Comparison of ENCODE assay signal across 22 mouse cellular contexts in the genomic region with DNA sequence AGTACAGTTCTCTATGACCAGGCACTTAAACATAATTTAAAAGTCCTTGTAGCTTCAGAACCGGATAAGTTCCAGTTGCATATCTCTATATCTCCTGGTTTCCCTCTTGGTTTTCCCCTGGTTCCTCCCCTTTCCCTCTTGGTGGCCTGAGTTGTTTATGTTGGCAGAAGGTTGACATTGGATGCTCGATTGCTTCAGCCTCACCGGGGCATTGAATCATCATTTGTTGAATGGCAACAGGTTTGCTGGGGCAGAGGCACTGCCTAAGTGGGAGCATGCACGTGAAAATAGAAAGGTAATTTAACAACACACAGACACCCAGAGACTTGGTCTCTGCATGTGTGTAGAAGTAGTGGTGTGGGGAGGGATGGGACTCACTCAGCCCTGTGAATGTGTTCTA. TPM values are rescaled to one million over a fixed set of nuclear protein-coding genes. Genes with fewer than 3 reads are reported as not detected.
DNase-seq lines count a peak whose midpoint lies in the region; ATAC-seq and TF ChIP-seq lines count a peak whose summit lies in the region.
"Had no signal": no experiment of that assay in that cellular context is flagged by ENCODE, and none has a peak within 500 bp of the region (broad histone marks: within the 10 kb centered on the region; RNA-seq: fewer than 3 reads in every experiment).

No protein-coding gene starts in this region.

- TF ChIP-seq CTCF in liver, adult 2 months (IDR thresholded peaks at IDR 0.05; ENCODE audit: low read depth, low read length) = no peak

- H3K27ac ChIP-seq in liver, adult 2 months (replicated peaks; ENCODE audit: insufficient read depth, low read depth, low read length) = no peak overlapping the region
- H3K27ac ChIP-seq in hindbrain, embryonic 13.5 days = no peak overlapping the region
- H3K27ac ChIP-seq: embryonic facial prominence, embryonic 12.5 days; forebrain, embryonic 15.5 days; heart, embryonic 13.5 days had no signal

- no peak for ATAC-seq in hindbrain, embryonic 13.5 days (ENCODE audit: low FRiP score)
- ATAC-seq: activated CD4-positive, CD25-positive, alpha-beta regulatory T cell, adult 4 months; CD4-positive, CD25-positive, alpha-beta regulatory T cell, adult 4 months; forebrain, embryonic 15.5 days; hindbrain, embryonic 16.5 days; inflammation-experienced regulatory T-cells, adult 6 months had no signal

- no peak overlapping the region for H3K4me3 ChIP-seq in liver, adult 2 months (ENCODE audit: insufficient read depth, low read depth, low read length)
- H3K4me3 ChIP-seq in hindbrain, embryonic 13.5 days = no peak overlapping the region
- H3K4me3 ChIP-seq: embryonic facial prominence, embryonic 12.5 days; forebrain, embryonic 15.5 days; heart, embryonic 13.5 days had no signal

- H3K9ac ChIP-seq in liver, adult 2 months (ENCODE audit: low read depth, low read length) = no peak overlapping the region
- H3K9ac ChIP-seq in hindbrain, embryonic 13.5 days = no peak overlapping the region
- H3K9ac ChIP-seq: embryonic facial prominence, embryonic 12.5 days; forebrain, embryonic 15.5 days; heart, embryonic 13.5 days had no signal

- H3K36me3 ChIP-seq in liver, adult 2 months (ENCODE audit: control insufficient read depth, insufficient read depth, low read length) = peaks cover 27% of the 10 kb centered on the region
- peaks cover 33% of the 10 kb centered on the region for H3K36me3 ChIP-seq in hindbrain, embryonic 13.5 days

- WGBS in liver, adult 2 months = 8% methylated on average over 4 of the region's 4 CpGs
- whole genome bisulfite sequencing in hindbrain, embryonic 13.5 days = 91% methylated on average over 4 of the region's 4 CpGs

- no peaks in the 10 kb centered on the region; the same call in 1 of the 2 replicates for H3K79me2 ChIP-seq in liver, adult 2 months (ENCODE audit: control insufficient read depth, insufficient read depth, low read length)

- H3K4me2 ChIP-seq in hindbrain, embryonic 13.5 days = no peak overlapping the region
- H3K4me2 ChIP-seq: embryonic facial prominence, embryonic 12.5 days; forebrain, embryonic 15.5 days; heart, embryonic 13.5 days had no signal

- TF ChIP-seq POLR2A in liver, adult 2 months (IDR thresholded peaks at IDR 0.05; ENCODE audit: extremely low read depth, insufficient read depth, low read length) = no peak

- peak; percentile 26 for DNase-seq in adrenal gland, adult 8-10 months
- DNase-seq in adrenal gland, adult 18-20 months (ENCODE audit: low spot score in 2 of 2) = no peak
- peak; percentile 49 for DNase-seq in liver, adult 2 months (ENCODE audit: extremely low read depth, low read depth, low spot score)
- DNase-seq in liver (no peak), 3134 (ENCODE audit: extremely low read depth, insufficient read length, low spot score) (peak; percentile 10), NIH3T3 (ENCODE audit: low read depth) (peak; percentile 50)
- no peak for DNase-seq in thymus, postnatal 14 days
- DNase-seq: B cell, adult 2 months; cerebellum, adult 11 months; cerebellum, adult 8-10 months; cerebellum, postnatal 14 days; gastrocnemius, postnatal 10 days; heart, postnatal 36 days had no signal

- 0 out of 2 replicates have a peak, but pooled peaks cover 4% of the 10 kb centered on the region for H3K9me3 ChIP-seq in hindbrain, embryonic 13.5 days
- H3K9me3 ChIP-seq: embryonic facial prominence, embryonic 12.5 days; forebrain, embryonic 15.5 days; G1E; heart, embryonic 13.5 days had no signal

- no peaks in the 10 kb centered on the region; the same call in 1 of the 2 replicates for H3K4me1 ChIP-seq in liver, adult 2 months (ENCODE audit: control insufficient read depth, insufficient read depth, low read length)
- H3K4me1 ChIP-seq in hindbrain, embryonic 13.5 days (replicated peaks) = peaks cover 5% of the 10 kb centered on the region; the same call in 1 of the 2 replicates
- H3K4me1 ChIP-seq: embryonic facial prominence, embryonic 12.5 days; forebrain, embryonic 15.5 days had no signal

- H3K27me3 ChIP-seq in liver, adult 2 months (ENCODE audit: control insufficient read depth, insufficient read depth, low read length) = no peaks in the 10 kb centered on the region
- no peaks in the 10 kb centered on the region for H3K27me3 ChIP-seq in hindbrain, embryonic 13.5 days
- H3K27me3 ChIP-seq: embryonic facial prominence, embryonic 12.5 days; forebrain, embryonic 15.5 days; heart, embryonic 13.5 days had no signal

RNA-seq across cellular contexts. Expression of a gene that starts 6.7 kb away (rescaled TPM):
- total RNA-seq in adrenal gland, adult 8-10 months (2022) = 100 to 1,000 TPM in 2 of 4 experiments, 10 to 100 TPM in 2; 59.9 to 655 (median 176) TPM
- total RNA-seq in adrenal gland, adult 18-20 months (2021) = 100 to 1,000 TPM in 1 of 2 experiments, 10 to 100 TPM in 1; 74.3 to 417 TPM
- total RNA-seq in liver, adult 2 months (2014; rRNA removed) = 38.1 and 43.8 TPM in 2 replicates
- polyA plus RNA-seq in liver, adult 2 months (2012; rRNA removed) = 51.2 and 53.3 TPM in 2 replicates
- 79.5 and 81.3 TPM in 2 replicates for polyA plus RNA-seq in hindbrain, embryonic 13.5 days (2015; fragmentation: Nextera tagmentation; extraction: Ambion mirVana)

RNA-seq across cellular contexts. Expression of a gene that starts 27.9 kb away (rescaled TPM):
- 1 to 10 TPM; 2.0 to 2.6 (median 2.5) TPM for total RNA-seq in adrenal gland, adult 8-10 months (2022)
- 1 to 10 TPM; 2.5 to 2.6 TPM for total RNA-seq in adrenal gland, adult 18-20 months (2021)
- total RNA-seq in liver, adult 2 months (2014; rRNA removed) = 0.55 and 0.81 TPM in 2 replicates
- polyA plus RNA-seq in liver, adult 2 months (2012; rRNA removed) = 0.05 and 0.17 TPM in 2 replicates
- polyA plus RNA-seq in hindbrain, embryonic 13.5 days (2015; fragmentation: Nextera tagmentation; extraction: Ambion mirVana) = 0.76 and 1.3 TPM in 2 replicates

Comparison
In these comparisons a context has a peak if more than half of its experiments do, and no peak if none do; other contexts are left out.
1. DNase-seq: peak in adrenal gland, adult 8-10 months (single experiment), liver, adult 2 months (single experiment), 3134 (single experiment) and NIH3T3 (single experiment); none in adrenal gland, adult 18-20 months (0 of 2), liver (single experiment) and thymus, postnatal 14 days (single experiment).